In the genomic region with DNA sequence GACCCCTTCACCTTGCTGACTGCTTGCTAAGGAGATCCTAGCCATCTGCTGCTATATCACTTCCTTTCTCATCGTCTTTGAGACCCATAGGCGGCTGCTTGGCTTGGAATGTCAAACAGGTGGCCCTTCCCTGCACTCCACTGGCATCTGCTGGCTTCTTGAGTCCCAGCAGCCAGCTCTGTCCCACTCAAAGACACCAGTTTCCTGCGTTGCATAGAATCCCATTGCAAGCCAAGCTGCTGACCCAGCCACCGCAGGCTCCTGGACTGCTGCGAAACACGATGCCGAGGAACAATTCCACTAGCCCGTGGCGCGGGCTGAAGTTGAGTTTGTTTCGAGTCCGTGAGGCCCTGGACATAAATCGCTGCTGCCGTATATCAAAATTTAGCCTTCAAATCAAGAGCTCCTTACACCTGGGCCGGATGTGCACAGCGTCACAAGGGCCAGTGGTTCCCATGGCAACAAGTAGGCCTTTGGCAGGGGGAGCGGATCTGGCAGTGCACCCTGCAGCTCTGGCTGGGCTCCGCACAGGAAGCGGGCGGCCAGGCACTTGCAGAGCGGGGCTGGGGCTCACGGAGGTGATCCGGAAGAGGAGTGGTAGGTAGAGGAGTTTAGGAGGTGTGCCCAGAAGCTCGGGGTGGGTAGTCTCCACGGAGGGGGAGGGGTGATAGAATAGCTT, we compare ENCODE assay signal across 8 mouse cellular contexts. TPM values are rescaled to one million over a fixed set of nuclear protein-coding genes. Genes with fewer than 3 reads are reported as not detected.
DNase-seq lines count a peak whose midpoint lies in the region; ATAC-seq and TF ChIP-seq lines count a peak whose summit lies in the region.

A gene (plus strand): TSS at position 476 of the 679 bp plus-strand sequence.

- H3K4me2 ChIP-seq in hindbrain, embryonic 11.5 days (replicated peaks; ENCODE audit: low read depth, low read length), result peak within 1 kb of the TSS; percentile 44

- H3K9ac ChIP-seq in hindbrain, embryonic 11.5 days (ENCODE audit: low read depth, low read length), result no peak within 1 kb of the TSS

- whole genome bisulfite sequencing in hindbrain, embryonic 11.5 days, result 5% methylated on average over 25 of the region's 25 CpGs
- WGBS in lung, adult 2 months, result 3% methylated on average over 25 of the region's 25 CpGs

- peaks cover 37% of the 10 kb centered on the region for H3K4me1 ChIP-seq in E14TG2a.4 (replicated peaks; ENCODE audit: low read depth, low read length)
- H3K4me1 ChIP-seq in hindbrain, embryonic 11.5 days (replicated peaks; ENCODE audit: control insufficient read depth, insufficient read depth, low read length), result peaks cover 3% of the 10 kb centered on the region
- H3K4me1 ChIP-seq in lung, adult 2 months (ENCODE audit: control insufficient read depth, insufficient read depth, low read length), result peaks cover 14% of the 10 kb centered on the region

- no peaks in the 10 kb centered on the region for H3K36me3 ChIP-seq in E14TG2a.4 (ENCODE audit: insufficient read depth, low read length)
- H3K36me3 ChIP-seq in hindbrain, embryonic 11.5 days (ENCODE audit: control insufficient read depth, insufficient read depth, low read length), result no peaks in the 10 kb centered on the region

- peak; percentile 47; the same call in 1 of the 2 replicates for ATAC-seq in hindbrain, embryonic 11.5 days (ENCODE audit: low FRiP score)
- ATAC-seq in neutrophil, adult 5-6 weeks (ENCODE audit: extremely low read depth, insufficient number of reproducible peaks, low FRiP score, poor library complexity, severe bottlenecking), result peak; percentile 95

- no peak within 1 kb of the TSS for H3K27ac ChIP-seq in hindbrain, embryonic 11.5 days (ENCODE audit: low read depth, low read length)

- no peak for TF ChIP-seq CTCF in E14TG2a.4 (conservative IDR thresholded peaks at IDR 0.05; ENCODE audit: low read length)
- TF ChIP-seq CTCF in lung, adult 2 months (IDR thresholded peaks at IDR 0.05; ENCODE audit: insufficient read depth, low read length), result peak; percentile 33; the same call in 1 of the 2 replicates

- H3K4me3 ChIP-seq in E14TG2a.4 (replicated peaks; ENCODE audit: low read length), result peak within 1 kb of the TSS; percentile 65
- peak within 1 kb of the TSS; percentile 20 for H3K4me3 ChIP-seq in hindbrain, embryonic 11.5 days (ENCODE audit: low read depth, low read length)
- peak within 1 kb of the TSS; percentile 53 for H3K4me3 ChIP-seq in lung, adult 2 months (replicated peaks; ENCODE audit: extremely low read depth, low read depth, low read length)

- peaks cover 20% of the 10 kb centered on the region for H3K27me3 ChIP-seq in E14TG2a.4 (ENCODE audit: insufficient read depth, low read length)
- H3K27me3 ChIP-seq in hindbrain, embryonic 11.5 days (ENCODE audit: control insufficient read depth, insufficient read depth, low read length), result peaks cover 2% of the 10 kb centered on the region

- TF ChIP-seq POLR2A in lung, adult 2 months (IDR thresholded peaks at IDR 0.05; ENCODE audit: borderline replicate concordance, extremely low read depth, low read depth, low read length), result peak; percentile 56; the same call in 1 of the 2 replicates

- no peaks in the 10 kb centered on the region for H3K9me3 ChIP-seq in E14TG2a.4 (ENCODE audit: low read length)
- no peaks in the 10 kb centered on the region for H3K9me3 ChIP-seq in hindbrain, embryonic 11.5 days (ENCODE audit: control insufficient read depth, low read length)

- DNase-seq in cerebellum, adult 8-10 months, result peak; percentile 45
- DNase-seq in frontal cortex, adult 2 months (ENCODE audit: extremely low spot score in 1 of 2, low spot score in 1 of 2), result peak; percentile 14 to 53
- DNase-seq in hindbrain, embryonic 11.5 days (ENCODE audit: low spot score), result peak; percentile 72
- peak; percentile 15 for DNase-seq in layer of hippocampus, adult 9-10 months (ENCODE audit: low spot score)
- DNase-seq in lung, adult 2 months, result peak; percentile 82
- peak; percentile 73 for DNase-seq in testis, postnatal 14 days (ENCODE audit: low spot score)

RNA-seq across cellular contexts. Expression of the gene that starts here (rescaled TPM):
- polyA plus RNA-seq in frontal cortex, adult 2 months (2012; rRNA removed), result 0.13 and 0.14 TPM in 2 replicates
- 0.29 TPM in 1 of 2 replicates, not detected in the other for polyA plus RNA-seq in hindbrain, embryonic 11.5 days (2014; fragmentation: Nextera tagmentation; extraction: Ambion mirVana)
- 2.3 and 2.4 TPM in 2 replicates for polyA plus RNA-seq in lung, adult 2 months (2012; rRNA removed)
- total RNA-seq in neutrophil, adult 5-6 weeks (2017), result 0.58 TPM in 1 of 2 replicates, not detected in the other

Comparison
In these comparisons a context has a peak if more than half of its experiments do, and no peak if none do; other contexts are left out.
1. Peak in DNase-seq in frontal cortex, adult 2 months; RNA of the gene not detected or under 1 TPM.
2. Peak in DNase-seq, ATAC-seq, H3K4me3 ChIP-seq and H3K4me2 ChIP-seq in hindbrain, embryonic 11.5 days; RNA of the gene not detected or under 1 TPM.
3. Peak in ATAC-seq in neutrophil, adult 5-6 weeks; RNA of the gene not detected or under 1 TPM.
4. DNase-seq: peak in every context shown above with its lines; median percentile 82 in lung, adult 2 months; 73 in testis, postnatal 14 days; 72 in hindbrain, embryonic 11.5 days; 45 in cerebellum, adult 8-10 months; 34 in frontal cortex, adult 2 months; 15 in layer of hippocampus, adult 9-10 months.